Mouse (Mus musculus) hindbrain, postnatal 0 days (tissue): ENCODE measurements around the gene Ralbp1. TPM values are rescaled to one million over a fixed set of nuclear protein-coding genes. Genes with fewer than 3 reads are reported as not detected.

Experiments used
- ATAC-seq: fragments of 200-750 bp; cut with Nextera tagmentation; 2 replicates; pipeline ENCODE4 v1.8.0; 2017; ENCODE audit warnings: mild to moderate bottlenecking, moderate TSS enrichment, moderate library complexity
- DNase-seq: peaks from one replicate; pipeline ENCODE4 v3.0.0-alpha.2; 2015; ENCODE audit warnings: low spot score
- H3K27ac ChIP-seq: fragments of 300-500 bp; sonication (generic); 2 replicates; pipeline ENCODE4 v1.5.1; 2014; ENCODE audit warnings: mild to moderate bottlenecking
- H3K27me3 ChIP-seq: fragments of 300-500 bp; sonication (generic); 2 replicates; pipeline ENCODE4 v1.6.1; 2014; ENCODE audit warnings: low read length, mixed read lengths; ENCODE audit not compliant: insufficient read depth
- H3K36me3 ChIP-seq: fragments of 300-500 bp; sonication (generic); 2 replicates; pipeline ENCODE4 v1.6.1; 2014; ENCODE audit warnings: low read length, mixed read lengths; ENCODE audit not compliant: insufficient read depth
- H3K4me1 ChIP-seq: fragments of 300-500 bp; sonication (generic); 2 replicates; pipeline ENCODE4 v1.6.1; 2014; ENCODE audit warnings: antibody characterized with exemption, low read length, mixed read lengths; ENCODE audit not compliant: insufficient read depth
- H3K4me2 ChIP-seq: fragments of 300-500 bp; sonication (generic); 2 replicates; pipeline ENCODE4 v1.6.1; 2014; ENCODE audit warnings: low read depth, mild to moderate bottlenecking, low read length, moderate library complexity, mixed read lengths
- H3K4me3 ChIP-seq: fragments of 300-500 bp; sonication (generic); 2 replicates; pipeline ENCODE4 v1.5.1; 2014; ENCODE audit warnings: low read length
- H3K9ac ChIP-seq: fragments of 300-500 bp; sonication (generic); replicated peaks from 2 replicates; pipeline ENCODE4 v1.6.1; 2014; ENCODE audit warnings: mild to moderate bottlenecking, low read length, moderate library complexity, mixed read lengths
- H3K9me3 ChIP-seq: fragments of 300-500 bp; sonication (generic); 2 replicates; pipeline ENCODE4 v1.6.1; 2016; ENCODE audit warnings: low read length, mixed read lengths
- CTCF ChIP-seq: IDR thresholded peaks from 2 replicates; pipeline ENCODE4 v1.5.1; 2016; ENCODE audit warnings: antibody characterized with exemption, control low read depth, low read depth
- WGBS: fragments of 180-500 bp; shearing (Covaris S2); extraction: QIAGEN DNeasy Blood & Tissue Kit; methylation state at CpG from one replicate; pipeline ENCODE4 v1.1.7; 2014; 5-methylcytosine and 5-hydroxymethylcytosine counted together
- polyA plus RNA-seq: library from polyadenylated mRNA; unstranded; fragments of >200 nt; fragmentation: Nextera tagmentation; extraction: Ambion mirVana; gene quantifications from 2 replicates; pipeline ENCODE4 v1.2.1, GENCODE M21; 2015
- total RNA-seq: library from RNA; depleted of rRNA; stranded (reverse); fragments of >200 nt; gene quantifications from 2 replicates; pipeline ENCODE4 v1.2.3, GENCODE M21; 2014

Gene Ralbp1
- total and polyA plus RNA-seq, 2 experiments from 2014 or later: 35.9 to 54.0 TPM

GRCm38 (mm10) chr17:65902281-65902680, 16.7 kb upstream of the Ralbp1 start:
- Histone ChIP-seq H3K27ac (no peak overlapping the region), H3K4me1 (no peaks in the 10 kb centered on the region), H3K9ac (no peak overlapping the region), H3K4me2 (no peak overlapping the region), H3K9me3 (no peaks in the 10 kb centered on the region), H3K27me3 (no peaks in the 10 kb centered on the region), H3K36me3 (no peaks in the 10 kb centered on the region), H3K4me3 (no peak overlapping the region)
- WGBS: 90% methylated on average over 6 of the region's 6 CpGs
- ATAC-seq (no peak), DNase-seq (no peak)
- TF ChIP-seq CTCF: no peak

DNA sequence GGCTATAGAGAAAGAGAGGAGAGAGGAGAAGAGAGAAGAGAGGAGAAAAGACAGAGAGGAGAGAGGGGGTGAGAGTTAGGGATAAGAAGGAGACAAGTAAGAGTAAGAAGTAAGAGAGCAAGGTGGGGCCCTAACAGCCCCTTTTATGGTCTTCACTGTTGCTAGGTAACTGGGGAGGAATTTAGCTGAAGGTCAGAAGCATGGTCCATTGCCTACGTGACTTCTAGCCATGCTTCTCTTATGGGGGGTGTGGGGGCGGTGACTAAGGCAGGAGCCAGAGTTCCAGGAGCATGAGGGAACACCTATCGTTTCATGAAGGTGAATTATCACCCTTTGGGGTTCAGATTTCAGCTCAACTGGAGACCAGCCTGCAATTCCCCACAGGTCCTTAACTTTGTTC, 10.4 kb upstream of the Ralbp1 start:
- no peak overlapping the region for H3K27ac ChIP-seq
- H3K27me3 ChIP-seq: no peaks in the 10 kb centered on the region
- WGBS: 66% methylated on average over 3 of the region's 3 CpGs
- no peak overlapping the region for H3K9ac ChIP-seq
- TF ChIP-seq CTCF: no peak
- H3K4me3 ChIP-seq: no peak overlapping the region
- DNase-seq: no peak
- no peaks in the 10 kb centered on the region for H3K4me1 ChIP-seq
- no peak overlapping the region for H3K4me2 ChIP-seq
- no peak for ATAC-seq
- H3K9me3 ChIP-seq: no peaks in the 10 kb centered on the region
- no peaks in the 10 kb centered on the region for H3K36me3 ChIP-seq

DNA sequence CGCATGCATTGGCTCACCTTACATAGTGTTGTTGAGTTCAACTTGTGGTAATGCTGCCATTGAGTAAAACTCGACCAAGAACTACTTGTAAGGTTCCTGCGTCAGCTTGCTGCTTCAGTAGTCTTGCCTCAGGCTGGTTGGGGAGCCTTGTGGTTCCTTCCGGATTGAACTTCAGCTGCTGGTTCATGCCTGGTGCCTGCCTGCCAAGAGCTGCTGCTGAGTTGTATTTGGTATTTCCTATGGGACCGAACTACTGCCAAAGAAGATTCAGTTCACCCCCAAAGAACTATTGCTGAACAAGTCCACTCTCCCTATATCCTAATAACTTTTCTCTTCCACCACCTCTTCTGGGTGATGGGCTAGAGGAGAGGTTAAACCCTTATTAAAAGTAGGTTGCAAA, 3.9 kb upstream of the Ralbp1 start:
- H3K36me3 ChIP-seq: no peaks in the 10 kb centered on the region
- H3K9ac ChIP-seq: no peak overlapping the region
- no peak overlapping the region for H3K4me2 ChIP-seq
- no peak overlapping the region for H3K27ac ChIP-seq
- H3K4me1 ChIP-seq: peaks cover 6% of the 10 kb centered on the region; the same call in 1 of the 2 replicates
- ATAC-seq (no peak), DNase-seq (no peak)
- H3K4me3 ChIP-seq: no peak overlapping the region
- 79% methylated on average over 5 of the region's 5 CpGs for WGBS
- H3K9me3 ChIP-seq: no peaks in the 10 kb centered on the region
- no peaks in the 10 kb centered on the region for H3K27me3 ChIP-seq
- no peak for TF ChIP-seq CTCF

DNA sequence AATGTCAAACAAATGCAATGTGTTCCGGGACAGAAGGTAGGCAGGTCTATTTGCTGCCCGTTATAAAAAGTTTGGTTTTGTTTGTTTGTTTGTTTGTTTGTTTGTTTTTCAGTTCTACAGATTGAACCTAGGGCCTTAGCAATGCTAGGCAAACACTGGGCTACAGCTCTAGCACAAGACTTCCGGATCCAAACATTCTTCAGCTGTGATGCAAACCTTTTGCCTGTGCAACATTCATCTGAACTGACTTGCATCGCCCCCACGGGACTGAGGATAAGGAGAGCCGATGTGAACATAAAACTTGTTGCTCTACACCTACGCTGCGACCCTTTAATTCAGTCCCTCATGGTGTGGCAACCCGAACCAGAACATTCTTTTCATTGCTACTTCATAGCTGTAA, 973 bp upstream of the Ralbp1 start:
- ATAC-seq (no peak), DNase-seq (no peak)
- peak overlapping the region; percentile 96 for H3K27ac ChIP-seq
- H3K27me3 ChIP-seq: no peaks in the 10 kb centered on the region
- H3K4me2 ChIP-seq: peak overlapping the region; percentile 96
- no peak for TF ChIP-seq CTCF
- no peaks in the 10 kb centered on the region for H3K9me3 ChIP-seq
- H3K9ac ChIP-seq: peak overlapping the region; percentile 72
- 78% methylated on average over 9 of the region's 9 CpGs for WGBS
- no peaks in the 10 kb centered on the region for H3K36me3 ChIP-seq
- H3K4me1 ChIP-seq: peaks cover 12% of the 10 kb centered on the region; the same call in 1 of the 2 replicates
- peak overlapping the region; percentile 95 for H3K4me3 ChIP-seq

DNA sequence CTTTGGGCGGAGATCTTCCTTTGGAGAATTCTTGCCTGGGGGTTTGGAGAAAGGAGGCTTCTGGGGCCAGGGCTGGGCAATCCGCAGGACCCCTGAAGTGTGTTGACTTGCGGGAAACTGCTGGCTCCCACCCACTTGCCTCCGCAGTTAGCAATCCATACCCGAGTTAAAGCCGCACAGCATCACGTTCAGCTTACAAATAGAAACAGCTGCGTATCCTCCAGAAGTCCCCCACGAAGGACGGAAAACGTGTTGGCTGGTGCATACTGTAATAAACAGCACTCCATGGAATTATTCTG, 251 bp downstream of the Ralbp1 start:
- H3K36me3 ChIP-seq: no peaks in the 10 kb centered on the region
- H3K4me2 ChIP-seq: peak overlapping the region; percentile 96
- peaks cover 12% of the 10 kb centered on the region; the same call in 1 of the 2 replicates for H3K4me1 ChIP-seq
- DNase-seq (no peak), ATAC-seq (no peak)
- H3K4me3 ChIP-seq: peak overlapping the region; percentile 95
- peak overlapping the region; percentile 96 for H3K27ac ChIP-seq
- no peak for TF ChIP-seq CTCF
- peak overlapping the region; percentile 72 for H3K9ac ChIP-seq
- no peaks in the 10 kb centered on the region for H3K27me3 ChIP-seq
- H3K9me3 ChIP-seq: no peaks in the 10 kb centered on the region
- 0% methylated on average over 11 of the region's 11 CpGs for WGBS

DNA sequence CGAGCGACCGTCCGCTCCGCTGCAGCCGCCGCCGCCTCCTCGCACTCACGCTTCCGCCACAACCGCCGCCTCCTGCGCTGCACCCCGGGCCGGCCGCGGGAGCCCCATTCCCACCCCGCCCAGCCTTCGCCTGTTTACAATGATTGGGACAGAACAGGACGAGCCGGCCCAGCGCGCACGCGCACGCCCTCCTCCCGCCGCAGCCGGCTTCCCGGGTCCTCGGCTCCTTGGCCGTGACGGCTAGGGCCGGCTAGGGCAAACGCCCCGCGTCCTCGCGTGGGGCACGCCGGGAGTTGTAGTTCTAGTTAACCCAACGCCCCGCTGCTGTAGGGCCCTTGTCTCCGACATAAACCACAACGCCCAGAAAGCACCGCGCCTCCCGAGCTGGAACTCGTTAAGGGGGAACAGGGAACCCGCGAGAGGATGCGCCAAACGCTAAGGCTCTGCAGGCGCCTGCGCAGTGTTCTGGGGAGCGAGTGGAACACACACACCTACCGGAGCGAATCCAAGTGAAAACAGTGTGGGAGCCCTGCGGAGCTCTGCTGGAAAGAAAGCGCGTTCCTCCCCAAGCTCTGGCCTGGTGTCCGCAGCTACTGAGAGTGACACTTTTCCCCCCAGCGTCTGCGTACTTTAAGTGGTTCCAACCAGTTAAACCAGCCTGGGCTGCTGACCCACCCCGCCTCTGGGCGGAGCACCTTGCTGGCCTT, 754 bp downstream of the Ralbp1 start:
- Histone ChIP-seq H3K27me3 (no peaks in the 10 kb centered on the region), H3K4me2 (peak overlapping the region; percentile 96), H3K36me3 (no peaks in the 10 kb centered on the region), H3K9ac (peak overlapping the region; percentile 86), H3K4me3 (peak overlapping the region; percentile 95), H3K4me1 (peaks cover 12% of the 10 kb centered on the region; the same call in 1 of the 2 replicates), H3K9me3 (no peaks in the 10 kb centered on the region), H3K27ac (peak overlapping the region; percentile 96)
- 0 out of 2 replicates have a peak, but pooled peaks have one; percentile 25 for TF ChIP-seq CTCF
- DNase-seq (peak; percentile 100), ATAC-seq (peak; percentile 99)
- 2% methylated on average over 61 of the region's 67 CpGs for WGBS

DNA sequence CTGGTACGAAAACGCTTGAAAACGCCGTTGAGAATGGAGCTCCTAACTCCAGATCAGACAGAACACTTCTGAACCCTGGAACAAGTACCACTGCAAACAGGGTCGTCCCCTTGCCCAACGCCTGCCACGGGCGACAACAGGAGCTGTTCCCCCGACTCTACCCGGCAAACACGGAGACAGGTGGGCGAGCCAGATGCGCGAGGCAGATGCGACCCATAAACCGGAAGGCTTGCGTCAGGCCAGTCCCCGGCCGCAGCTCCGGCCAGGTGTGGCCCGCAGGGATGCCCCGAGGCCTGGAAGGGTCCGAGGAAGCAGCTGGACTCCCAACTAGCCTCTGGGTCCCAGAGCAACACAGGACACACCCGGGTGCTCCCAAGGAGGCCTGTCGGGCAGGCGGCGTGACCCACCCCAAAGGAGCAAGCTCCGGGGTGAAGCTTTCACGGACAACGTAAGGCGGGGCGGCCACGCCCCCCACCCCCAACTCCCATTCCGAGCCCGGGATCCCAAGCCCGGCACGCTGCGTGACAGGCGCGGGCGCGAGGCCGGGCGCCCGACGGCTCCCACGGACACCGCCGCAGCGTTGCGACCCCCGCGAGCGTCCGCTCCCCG, 1.4 kb downstream of the Ralbp1 start:
- peak overlapping the region; percentile 95 for H3K4me3 ChIP-seq
- WGBS: under 1% methylated on average over 49 of the region's 56 CpGs
- H3K36me3 ChIP-seq: no peaks in the 10 kb centered on the region
- peak overlapping the region; percentile 96 for H3K4me2 ChIP-seq
- peak; percentile 64 for DNase-seq
- no peak for TF ChIP-seq CTCF
- H3K4me1 ChIP-seq: peaks cover 12% of the 10 kb centered on the region; the same call in 1 of the 2 replicates
- peak overlapping the region; percentile 86 for H3K9ac ChIP-seq
- ATAC-seq: peak; percentile 25
- no peaks in the 10 kb centered on the region for H3K27me3 ChIP-seq
- H3K9me3 ChIP-seq: no peaks in the 10 kb centered on the region
- peak overlapping the region; percentile 96 for H3K27ac ChIP-seq
